Mouse (Mus musculus): ENCODE measurements at regions not wholly inside any gene's neighbourhood (a gene's known extent, or its start where the extent isn't known, plus 50 kb on each side); places are given as distances from the start of the nearest gene placed in this dataset.

GRCm38 (mm10) chr12:109662179-109662578 lies 62.0 kb upstream of the Rtl1 start:
- TF ChIP-seq POLR2A (IDR thresholded peaks at IDR 0.05; ENCODE audit: borderline replicate concordance, extremely low read depth, low read depth, low read length) (no peak), CTCF (IDR thresholded peaks at IDR 0.05; ENCODE audit: insufficient read depth, low read length) (no peak)

Data from lung, adult 2 months (tissue).